Mouse (Mus musculus) megakaryocyte-erythroid progenitor cell, adult 5-6 weeks (primary cell): ENCODE data around the gene Lrriq4. TPM values are rescaled to one million over a fixed set of nuclear protein-coding genes. Genes with fewer than 3 reads are reported as not detected.
"Not testable (repeated sequence)": the region's sequence is repeated elsewhere in the genome, so short reads cannot be mapped to it uniquely, and the experiment has no call there.

ENCODE experiments used
- ATAC-seq: replicated peaks from 2 replicates; pipeline ENCODE4 v1.8.0; 2016; ENCODE audit warnings: mild to moderate bottlenecking, inconsistent platforms; ENCODE audit not compliant: severe bottlenecking, poor library complexity, low FRiP score, low TSS enrichment
- total RNA-seq, 2 experiments: library from RNA; stranded (forward) in 1 of 2; stranded (reverse) in 1 of 2; fragments of 200-1000, 215-1000 nt in 1 of 2; fragments of >200 nt in 1 of 2; fragmentation: Nextera tagmentation in 1 of 2; gene quantifications; 2 replicates each; pipeline ENCODE4 v1.2.3; 2014 to 2017

Lrriq4 gene
- total RNA-seq, 2 experiments from 2014 or later: not detected

DNA sequence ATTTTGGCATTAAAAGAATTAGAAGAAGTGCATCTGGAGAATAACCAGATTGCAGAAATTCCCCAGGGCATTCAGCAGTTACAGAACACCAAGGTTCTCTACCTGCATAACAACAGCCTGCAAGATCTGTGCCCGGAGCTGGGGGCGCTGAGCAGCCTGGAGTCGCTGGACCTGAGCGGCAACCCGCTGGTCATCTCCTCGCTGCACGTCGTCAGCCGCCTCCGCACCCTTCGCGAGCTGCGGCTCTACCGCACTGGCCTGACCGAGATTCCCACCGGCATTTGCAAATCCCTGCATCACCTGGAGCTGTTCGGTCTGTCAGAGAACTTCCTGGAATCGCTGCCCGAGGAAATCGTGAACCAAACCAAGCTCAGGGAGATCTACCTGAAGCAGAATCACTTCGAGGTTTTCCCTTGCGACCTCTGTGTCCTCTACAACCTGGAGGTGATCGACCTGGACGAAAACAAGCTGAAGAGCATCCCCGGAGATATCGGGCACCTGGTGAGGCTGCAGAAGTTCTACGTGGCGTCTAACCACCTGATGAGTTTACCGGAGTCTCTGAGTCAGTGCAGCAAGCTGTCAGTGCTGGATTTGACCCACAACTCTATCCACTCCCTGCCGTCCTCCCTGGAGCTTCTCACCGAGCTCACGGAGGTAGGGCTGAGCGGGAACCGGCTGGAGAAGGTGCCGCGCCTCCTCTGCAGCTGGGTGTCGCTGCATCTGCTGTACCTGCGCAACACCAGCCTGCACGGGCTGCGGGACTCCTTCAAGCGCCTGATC lies 5.9 kb downstream of the Lrriq4 start:
- ATAC-seq: peak; percentile 30; the same call in 1 of the 2 replicates

GRCm38 (mm10) chr3:30655937-30656336 lies 11.6 kb downstream of the Lrriq4 start:
- no peak for ATAC-seq

DNA sequence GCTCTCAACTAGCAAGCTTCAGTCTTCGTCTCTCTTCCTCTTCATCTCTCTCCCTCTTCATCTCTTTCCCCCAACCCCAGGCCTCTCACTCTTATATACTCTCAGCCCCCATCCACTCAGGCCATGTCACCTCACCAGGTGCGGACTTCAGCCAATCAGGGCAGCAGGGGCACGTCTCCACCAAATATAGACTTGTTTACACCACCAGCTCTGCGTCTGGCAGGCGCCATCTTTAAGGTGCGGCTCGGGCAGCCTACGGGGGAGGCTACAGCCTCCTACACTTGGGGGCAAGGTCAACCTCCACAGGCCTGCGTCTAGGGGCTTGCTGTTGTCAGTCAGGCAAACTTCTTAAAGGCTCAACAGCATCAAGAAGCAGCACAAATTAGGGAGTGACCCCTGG lies 14.2 kb downstream of the Lrriq4 start:
- ATAC-seq: no peak

GRCm38 (mm10) chr3:30683190-30683589 lies 38.9 kb downstream of the Lrriq4 start:
- ATAC-seq: peak; percentile 77

- no peak for ATAC-seq
Measured at GRCm38 (mm10) chr3:30687216-30687615, 42.9 kb downstream of the Lrriq4 start.

GRCm38 (mm10) chr3:30690976-30691375 lies 46.7 kb downstream of the Lrriq4 start:
- no peak for ATAC-seq

DNA sequence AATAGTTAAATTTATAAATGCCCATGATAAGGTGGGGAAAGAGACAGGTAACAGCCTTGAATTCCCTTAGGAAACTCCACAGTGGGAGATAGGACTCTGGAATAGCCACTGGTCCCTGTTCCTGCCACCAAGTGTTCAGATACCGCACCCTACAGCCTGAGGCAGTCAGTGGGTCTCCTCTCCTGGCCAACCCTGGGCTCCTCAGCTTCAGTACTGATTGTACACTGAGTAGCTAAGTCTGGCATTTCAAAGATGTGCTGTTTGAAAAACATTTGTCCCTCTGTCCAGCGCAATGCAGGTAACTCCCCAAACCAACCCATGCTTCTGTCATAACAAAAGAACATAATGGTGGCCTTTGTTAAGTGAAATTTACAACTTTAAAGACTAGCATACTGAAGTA lies 51.4 kb downstream of the Lrriq4 start:
- no peak for ATAC-seq

GRCm38 (mm10) chr3:30696346-30696745 lies 52.0 kb downstream of the Lrriq4 start:
- ATAC-seq: 0 out of 2 replicates have a peak, but pooled peaks have one; percentile 40

GRCm38 (mm10) chr3:30697891-30698290 lies 53.6 kb downstream of the Lrriq4 start:
- ATAC-seq: no peak

DNA sequence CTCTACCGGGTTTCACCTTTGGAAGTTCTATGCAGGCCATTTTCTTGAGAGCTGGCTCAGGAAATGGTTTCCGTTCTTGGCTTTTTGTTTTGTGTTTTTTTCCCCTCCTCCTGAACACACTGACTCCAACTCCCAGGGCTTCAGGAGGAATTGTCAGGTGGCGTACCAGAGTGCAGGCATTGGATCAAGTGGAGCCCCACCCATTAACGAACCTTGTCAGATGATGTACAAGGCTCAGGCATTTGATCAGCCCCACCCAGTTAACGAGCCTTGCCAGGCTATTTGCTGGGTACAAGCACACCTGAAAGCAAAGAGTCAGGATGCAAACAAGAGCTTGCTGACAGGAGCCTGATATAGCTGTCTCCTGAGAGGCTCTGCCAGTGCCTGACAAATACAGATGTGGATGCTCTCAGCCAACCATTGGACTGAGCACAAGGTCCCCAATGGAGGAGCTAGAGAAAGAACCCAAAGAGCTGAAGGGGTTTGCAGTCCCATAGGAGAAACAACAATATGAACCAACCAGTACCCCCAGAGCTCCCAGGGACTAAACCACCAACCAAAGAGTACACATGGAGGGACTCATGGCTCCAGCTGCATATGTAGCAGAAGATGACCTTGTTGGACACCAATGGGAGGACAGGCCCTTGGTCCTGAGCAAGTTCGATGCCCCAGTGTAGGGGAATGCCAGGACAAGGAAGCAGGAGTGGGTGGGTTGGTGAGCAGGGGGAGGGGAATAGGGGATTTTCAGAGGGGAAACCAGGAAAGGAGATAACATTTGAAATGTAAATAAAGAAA lies 55.6 kb downstream of the Lrriq4 start, which contains the start of gene Lrrc31:
Gene Lrrc31, minus strand, starts transcription at position 133 of the 795 bp plus-strand sequence.
- not testable (repeated sequence) for ATAC-seq

DNA sequence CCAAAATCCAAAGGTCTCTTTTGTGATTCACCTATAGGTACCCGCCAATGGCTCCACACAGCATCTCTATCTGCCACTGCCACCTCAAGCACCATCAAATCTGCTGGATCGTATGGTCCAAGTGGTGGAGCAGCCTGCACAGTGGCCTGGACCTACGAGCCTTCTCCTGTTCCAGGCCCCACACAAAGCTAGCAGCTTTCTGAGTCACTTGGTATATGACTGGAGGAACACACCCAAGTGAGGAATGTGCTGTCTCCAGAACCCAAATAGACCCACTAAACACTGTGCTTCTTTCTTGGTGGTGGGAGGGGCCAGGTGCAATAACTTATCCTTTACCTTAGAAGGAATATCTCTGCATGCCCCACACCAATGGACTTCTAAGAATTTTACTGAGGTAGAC lies 61.7 kb downstream of the Lrriq4 start:
- no peak for ATAC-seq

DNA sequence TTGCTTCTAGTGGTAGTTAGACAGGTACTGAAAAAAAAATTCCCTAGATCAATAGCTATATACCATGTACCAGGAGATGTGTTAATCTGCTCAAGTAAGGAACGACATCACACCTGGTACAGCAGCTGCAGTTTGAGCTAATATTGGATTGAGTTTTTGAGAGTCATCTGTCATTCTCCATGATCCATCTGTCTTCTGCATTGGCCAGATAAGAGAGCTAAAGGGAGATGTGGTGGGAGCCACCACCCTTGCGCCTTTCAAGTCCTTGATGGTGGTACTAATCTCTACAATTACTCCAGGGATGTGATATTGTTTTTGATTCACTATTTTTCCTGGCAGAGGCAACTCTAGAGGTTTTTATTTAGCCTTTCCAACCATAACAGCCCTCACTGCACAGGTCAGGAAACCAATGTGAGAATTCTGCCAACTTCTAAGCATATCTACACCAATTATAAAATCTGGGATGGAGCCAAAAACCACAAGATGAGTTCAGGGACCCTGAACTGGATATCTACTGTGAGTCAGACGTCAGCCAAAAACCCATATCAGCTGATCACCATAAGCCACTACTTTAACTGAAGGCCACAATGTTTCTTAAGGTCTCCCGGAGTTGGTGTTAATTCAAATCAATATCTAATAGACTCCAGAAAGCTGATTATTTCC lies 62.4 kb downstream of the Lrriq4 start:
- ATAC-seq: peak; percentile 92

- ATAC-seq: no peak
Measured at GRCm38 (mm10) chr3:30710191-30710590, 65.9 kb downstream of the Lrriq4 start.

- ATAC-seq: no peak
Measured at GRCm38 (mm10) chr3:30713334-30713733, 69.0 kb downstream of the Lrriq4 start.

- no peak for ATAC-seq
Measured at GRCm38 (mm10) chr3:30718649-30719048, 74.3 kb downstream of the Lrriq4 start.

Other genes with a start within 250 kb of the Lrriq4 start
- 1.5 TPM in 1 of 2 replicates, not detected in the other for gene Mecom, start 96.5 kb upstream of the Lrriq4 start, total RNA-seq (2014; fragmentation: Nextera tagmentation)
- gene Mecom, start 96.5 kb upstream of the Lrriq4 start, total RNA-seq (2017): 6.5 and 8.8 TPM in 2 replicates
- not detected in 2 replicates for gene Actrt3, start 44.6 kb upstream of the Lrriq4 start, total RNA-seq (2014; fragmentation: Nextera tagmentation)
- gene Actrt3, start 44.6 kb upstream of the Lrriq4 start, total RNA-seq (2017): not detected in 2 replicates
- gene Mynn, start 42.4 kb upstream of the Lrriq4 start, total RNA-seq (2014; fragmentation: Nextera tagmentation): 20.2 and 21.1 TPM in 2 replicates
- gene Mynn, start 42.4 kb upstream of the Lrriq4 start, total RNA-seq (2017): 20.9 and 35.4 TPM in 2 replicates
- not detected in 2 replicates for gene Lrrc34, start 3.4 kb downstream of the Lrriq4 start, total RNA-seq (2014; fragmentation: Nextera tagmentation)
- not detected in 2 replicates for gene Lrrc34, start 3.4 kb downstream of the Lrriq4 start, total RNA-seq (2017)
- not detected in 2 replicates for gene Lrrc31, start 55.3 kb downstream of the Lrriq4 start, total RNA-seq (2014; fragmentation: Nextera tagmentation)
- not detected in 2 replicates for gene Lrrc31, start 55.3 kb downstream of the Lrriq4 start, total RNA-seq (2017)
- not detected in 2 replicates for gene Samd7, start 101.8 kb downstream of the Lrriq4 start, total RNA-seq (2014; fragmentation: Nextera tagmentation)
- not detected in 2 replicates for gene Samd7, start 101.8 kb downstream of the Lrriq4 start, total RNA-seq (2017)
- 47.4 and 51.2 TPM in 2 replicates for gene Sec62, start 148.4 kb downstream of the Lrriq4 start, total RNA-seq (2014; fragmentation: Nextera tagmentation)
- 72.7 and 101 TPM in 2 replicates for gene Sec62, start 148.4 kb downstream of the Lrriq4 start, total RNA-seq (2017)
- 1.2 TPM in 1 of 2 replicates, not detected in the other for gene Gpr160, start 211.4 kb downstream of the Lrriq4 start, total RNA-seq (2014; fragmentation: Nextera tagmentation)
- gene Gpr160, start 211.4 kb downstream of the Lrriq4 start, total RNA-seq (2017): 0.11 and 0.47 TPM in 2 replicates